Mouse (Mus musculus): ENCODE data around the gene Ddx17. TPM values are rescaled to one million over a fixed set of nuclear protein-coding genes. Genes with fewer than 3 reads are reported as not detected.

Ddx17 gene
- polyA plus RNA-seq, 1 experiment from 2014 or later = 39.3 TPM

GRCm38 (mm10) chr15:79513940-79514339 is 32.6 kb downstream of the Ddx17 start:
- Histone ChIP-seq H3K4me3 (replicated peaks) (peak overlapping the region; percentile 7; the same call in 1 of the 2 replicates), H3K36me3 (no peaks in the 10 kb centered on the region), H3K4me2 (replicated peaks) (no peak overlapping the region; the same call in 1 of the 2 replicates), H3K27me3 (replicated peaks) (peaks cover 62% of the 10 kb centered on the region), H3K9ac (no peak overlapping the region), H3K27ac (no peak overlapping the region), H3K9me3 (no peaks in the 10 kb centered on the region), H3K4me1 (replicated peaks) (peaks cover 29% of the 10 kb centered on the region)
- ATAC-seq = no peak; the same call in 1 of the 2 replicates
- WGBS = 11% methylated on average over 9 of the region's 9 CpGs

GRCm38 (mm10) chr15:79511553-79512320 is 34.8 kb downstream of the Ddx17 start:
- peak; percentile 79 for ATAC-seq
- H3K36me3 ChIP-seq = no peaks in the 10 kb centered on the region
- H3K27me3 ChIP-seq (replicated peaks) = peaks cover 70% of the 10 kb centered on the region
- H3K4me2 ChIP-seq (replicated peaks) = peak overlapping the region; percentile 83
- no peak overlapping the region for H3K27ac ChIP-seq
- no peaks in the 10 kb centered on the region for H3K9me3 ChIP-seq
- peak overlapping the region; percentile 40 for H3K4me3 ChIP-seq (replicated peaks)
- 3% methylated on average over 61 of the region's 61 CpGs for whole genome bisulfite sequencing
- 0 out of 2 replicates have a peak overlapping the region, but pooled peaks have one; percentile 23 for H3K9ac ChIP-seq
- H3K4me1 ChIP-seq (replicated peaks) = peaks cover 18% of the 10 kb centered on the region; the same call in 1 of the 2 replicates

- Histone ChIP-seq H3K27ac (no peak overlapping the region), H3K4me1 (replicated peaks) (peaks cover 19% of the 10 kb centered on the region), H3K36me3 (no peaks in the 10 kb centered on the region), H3K9me3 (no peaks in the 10 kb centered on the region), H3K9ac (no peak overlapping the region), H3K4me3 (replicated peaks) (no peak overlapping the region), H3K27me3 (replicated peaks) (peaks cover 74% of the 10 kb centered on the region), H3K4me2 (replicated peaks) (no peak overlapping the region)
- ATAC-seq = no peak
- WGBS = 76% methylated on average over 7 of the region's 7 CpGs
These were observed 36.1 kb downstream of the Ddx17 start for GRCm38 (mm10) chr15:79510425-79510824.

GRCm38 (mm10) chr15:79509998-79510397 is 36.5 kb downstream of the Ddx17 start:
- ATAC-seq = no peak
- H3K9ac ChIP-seq = no peak overlapping the region
- H3K4me3 ChIP-seq (replicated peaks) = no peak overlapping the region
- H3K9me3 ChIP-seq = no peaks in the 10 kb centered on the region
- H3K27ac ChIP-seq = no peak overlapping the region
- H3K4me2 ChIP-seq (replicated peaks) = no peak overlapping the region
- peaks cover 77% of the 10 kb centered on the region for H3K27me3 ChIP-seq (replicated peaks)
- no peaks in the 10 kb centered on the region for H3K36me3 ChIP-seq
- H3K4me1 ChIP-seq (replicated peaks) = peaks cover 24% of the 10 kb centered on the region
- 32% methylated on average over 6 of the region's 6 CpGs for WGBS

- Histone ChIP-seq H3K27ac (no peak overlapping the region), H3K4me1 (replicated peaks) (peaks cover 23% of the 10 kb centered on the region), H3K9ac (no peak overlapping the region), H3K36me3 (no peaks in the 10 kb centered on the region), H3K27me3 (replicated peaks) (peaks cover 83% of the 10 kb centered on the region), H3K9me3 (no peaks in the 10 kb centered on the region), H3K4me2 (replicated peaks) (no peak overlapping the region), H3K4me3 (replicated peaks) (no peak overlapping the region)
- no peak for ATAC-seq
- WGBS = 47% methylated on average over 31 of the region's 31 CpGs
These were observed 39.3 kb downstream of the Ddx17 start for GRCm38 (mm10) chr15:79507055-79507828.

GRCm38 (mm10) chr15:79506460-79506859 is 40.1 kb downstream of the Ddx17 start:
- Histone ChIP-seq H3K4me2 (replicated peaks) (no peak overlapping the region), H3K9ac (no peak overlapping the region), H3K4me1 (replicated peaks) (peaks cover 16% of the 10 kb centered on the region), H3K4me3 (replicated peaks) (no peak overlapping the region), H3K27ac (no peak overlapping the region), H3K27me3 (replicated peaks) (peaks cover 91% of the 10 kb centered on the region), H3K9me3 (no peaks in the 10 kb centered on the region), H3K36me3 (no peaks in the 10 kb centered on the region)
- ATAC-seq = no peak
- WGBS = 27% methylated on average over 7 of the region's 7 CpGs

- Histone ChIP-seq H3K9me3 (no peaks in the 10 kb centered on the region), H3K9ac (peak overlapping the region; percentile 50), H3K27me3 (replicated peaks) (peaks cover 90% of the 10 kb centered on the region), H3K36me3 (no peaks in the 10 kb centered on the region), H3K4me2 (replicated peaks) (peak overlapping the region; percentile 100), H3K4me1 (replicated peaks) (peaks cover 14% of the 10 kb centered on the region), H3K27ac (no peak overlapping the region), H3K4me3 (replicated peaks) (peak overlapping the region; percentile 59)
- WGBS = under 1% methylated on average over 66 of the region's 71 CpGs
- ATAC-seq = peak; percentile 69
These were observed 40.8 kb downstream of the Ddx17 start for GRCm38 (mm10) chr15:79505616-79506283.

GRCm38 (mm10) chr15:79504707-79505452 is 41.7 kb downstream of the Ddx17 start, which contains the start of gene Kcnj4:
Gene Kcnj4 (minus strand): TSS chr15:79505241.
- Histone ChIP-seq H3K4me3 (replicated peaks) (peak within 1 kb of the TSS; percentile 59), H3K4me2 (replicated peaks) (peak within 1 kb of the TSS; percentile 100), H3K27me3 (replicated peaks) (peaks cover 87% of the 10 kb centered on the region), H3K4me1 (replicated peaks) (peaks cover 14% of the 10 kb centered on the region), H3K9me3 (no peaks in the 10 kb centered on the region), H3K9ac (peak within 1 kb of the TSS; percentile 50), H3K27ac (no peak within 1 kb of the TSS), H3K36me3 (no peaks in the 10 kb centered on the region)
- under 1% methylated on average over 60 of the region's 60 CpGs for WGBS
- peak; percentile 23 for ATAC-seq

- no peaks in the 10 kb centered on the region for H3K9me3 ChIP-seq
- H3K4me3 ChIP-seq (replicated peaks) = no peak overlapping the region
- H3K36me3 ChIP-seq = no peaks in the 10 kb centered on the region
- ATAC-seq = no peak
- peaks cover 14% of the 10 kb centered on the region for H3K4me1 ChIP-seq (replicated peaks)
- H3K27me3 ChIP-seq (replicated peaks) = peaks cover 82% of the 10 kb centered on the region
- H3K27ac ChIP-seq = no peak overlapping the region
- WGBS = 69% methylated on average over 5 of the region's 5 CpGs
- H3K4me2 ChIP-seq (replicated peaks) = no peak overlapping the region
- no peak overlapping the region for H3K9ac ChIP-seq
These were observed 43.1 kb downstream of the Ddx17 start for GRCm38 (mm10) chr15:79503438-79503837.

- H3K4me3 ChIP-seq (replicated peaks) = no peak overlapping the region
- WGBS = 14% methylated on average over 18 of the region's 18 CpGs
- H3K9ac ChIP-seq = no peak overlapping the region
- ATAC-seq = no peak
- H3K4me2 ChIP-seq (replicated peaks) = no peak overlapping the region
- peaks cover 14% of the 10 kb centered on the region for H3K4me1 ChIP-seq (replicated peaks)
- H3K36me3 ChIP-seq = no peaks in the 10 kb centered on the region
- no peak overlapping the region for H3K27ac ChIP-seq
- H3K27me3 ChIP-seq (replicated peaks) = peaks cover 78% of the 10 kb centered on the region
- no peaks in the 10 kb centered on the region for H3K9me3 ChIP-seq
These were observed 43.6 kb downstream of the Ddx17 start for GRCm38 (mm10) chr15:79502891-79503341.

GRCm38 (mm10) chr15:79500110-79500509 is 46.4 kb downstream of the Ddx17 start:
- Histone ChIP-seq H3K4me2 (replicated peaks) (no peak overlapping the region), H3K4me1 (replicated peaks) (peaks cover 6% of the 10 kb centered on the region), H3K9me3 (no peaks in the 10 kb centered on the region), H3K36me3 (no peaks in the 10 kb centered on the region), H3K9ac (no peak overlapping the region), H3K4me3 (replicated peaks) (no peak overlapping the region), H3K27ac (no peak overlapping the region), H3K27me3 (replicated peaks) (peaks cover 51% of the 10 kb centered on the region)
- WGBS = 70% methylated on average over 17 of the region's 17 CpGs
- no peak for ATAC-seq

All from intestine, embryonic 15.5 days (tissue).